Mouse (Mus musculus) gastrocnemius, adult 8-10 months (tissue): Measurements from ENCODE around the gene Rabgef1. TPM values are rescaled to one million over a fixed set of nuclear protein-coding genes. Genes with fewer than 3 reads are reported as not detected.
A peak's percentile ranks its signal among the peaks of the same experiment; 100 is the strongest.

ENCODE experiments used
- DNase-seq, 2 experiments: peaks; one replicate each; pipeline ENCODE4 v3.0.0; 2022; ENCODE audit warnings: low spot score in 2 of 2
- total RNA-seq, 4 experiments: library from RNA; stranded (reverse); gene quantifications; 2 replicates each; pipeline ENCODE4 v1.2.4; 2022

Rabgef1 gene
- total RNA-seq, 4 experiments from 2014 or later, result 94.6 to 134 (median 116) TPM

DNA sequence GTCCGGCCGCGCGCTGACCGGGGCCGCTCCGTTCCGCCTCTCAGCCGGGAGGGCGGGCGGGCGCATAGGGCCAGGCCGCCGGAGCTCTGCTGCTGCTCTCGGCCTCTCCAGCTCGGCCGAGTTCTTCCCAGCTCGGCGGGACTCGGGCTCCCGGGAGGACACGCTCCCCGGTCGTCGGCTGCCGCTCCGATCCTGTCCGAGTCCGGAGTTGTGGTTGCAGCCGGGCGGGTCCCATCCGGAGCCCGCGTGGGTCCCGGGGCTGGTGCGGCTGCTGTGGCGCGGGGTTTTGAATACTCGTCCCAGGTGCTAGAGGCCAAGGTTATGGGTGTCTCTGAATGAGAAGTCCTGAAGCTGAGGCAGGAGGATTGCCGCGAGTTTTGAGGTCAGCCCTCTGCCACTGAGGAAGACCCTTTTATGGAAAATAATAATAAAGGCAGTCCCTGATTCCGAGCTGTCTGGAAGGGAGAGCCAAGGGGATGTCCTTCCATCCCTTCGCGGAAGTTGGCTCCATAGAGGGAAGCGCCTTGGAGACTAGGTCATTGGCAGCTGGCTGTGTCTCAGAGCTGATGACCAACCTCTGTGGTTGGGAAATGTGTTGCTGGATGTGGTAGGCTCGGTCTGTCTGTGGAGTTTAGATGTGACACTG lies 481 bp downstream of the Rabgef1 start:
- peak; percentile 42 to 57 for DNase-seq

DNA sequence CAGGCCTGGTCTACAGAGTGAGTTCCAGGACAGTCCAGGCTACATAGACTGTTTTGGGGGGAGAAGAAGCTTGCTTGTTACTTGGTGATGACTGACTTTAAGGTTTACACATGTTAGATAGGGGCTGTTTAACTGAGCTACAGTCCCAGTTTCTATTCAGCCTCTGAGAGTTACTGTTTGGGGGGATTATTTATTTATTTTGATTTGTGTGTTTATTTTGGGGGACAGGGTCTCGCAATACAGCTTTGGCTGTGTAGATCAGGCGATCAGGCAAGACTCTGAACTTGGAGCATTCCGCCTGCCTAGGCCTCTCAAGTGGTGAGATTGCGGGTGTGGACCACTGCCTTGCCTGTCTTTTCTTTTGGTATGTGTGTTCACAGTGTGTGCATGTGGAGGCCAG lies 1.4 kb downstream of the Rabgef1 start:
- DNase-seq, result no peak

DNA sequence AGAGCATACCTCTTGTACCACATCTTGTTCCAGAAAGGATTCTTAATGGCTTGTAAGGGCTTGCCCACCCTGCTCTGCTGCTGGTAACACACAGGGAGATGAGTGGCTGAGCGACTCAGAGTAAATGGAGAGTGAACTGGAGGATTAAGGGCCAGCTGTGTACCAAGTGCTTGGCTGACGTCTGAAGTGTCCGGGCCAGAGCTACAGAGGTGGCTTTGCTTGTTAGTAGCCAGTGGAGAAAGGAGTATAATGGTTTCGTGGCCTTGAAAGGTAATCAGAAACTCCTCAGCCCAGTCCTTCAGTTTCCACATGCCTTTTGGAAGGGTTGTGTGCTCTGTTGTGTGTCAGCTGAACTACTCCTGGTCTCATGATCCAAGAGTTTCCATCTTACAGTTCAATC lies 6.3 kb downstream of the Rabgef1 start:
- DNase-seq, result no peak

DNA sequence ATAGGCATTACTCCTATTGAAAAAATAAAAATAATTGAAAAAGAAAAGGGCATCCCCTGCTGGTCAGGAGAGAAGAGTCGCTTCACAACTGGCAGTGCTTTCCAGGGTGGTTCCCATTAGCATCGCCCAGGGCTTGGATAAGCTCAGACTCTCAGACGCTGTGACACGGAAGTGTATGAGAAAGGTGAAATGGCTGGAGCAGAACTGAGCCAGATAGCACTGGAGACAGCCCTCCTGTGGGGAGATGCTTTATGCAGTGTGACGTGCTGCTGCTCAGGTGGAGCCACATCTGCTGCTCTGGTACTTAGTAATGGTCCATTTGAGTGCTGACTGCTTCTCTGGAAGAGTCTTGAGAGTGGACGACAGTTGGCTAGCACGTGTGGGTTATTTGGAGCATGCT lies 8.8 kb downstream of the Rabgef1 start:
- no peak for DNase-seq

DNA sequence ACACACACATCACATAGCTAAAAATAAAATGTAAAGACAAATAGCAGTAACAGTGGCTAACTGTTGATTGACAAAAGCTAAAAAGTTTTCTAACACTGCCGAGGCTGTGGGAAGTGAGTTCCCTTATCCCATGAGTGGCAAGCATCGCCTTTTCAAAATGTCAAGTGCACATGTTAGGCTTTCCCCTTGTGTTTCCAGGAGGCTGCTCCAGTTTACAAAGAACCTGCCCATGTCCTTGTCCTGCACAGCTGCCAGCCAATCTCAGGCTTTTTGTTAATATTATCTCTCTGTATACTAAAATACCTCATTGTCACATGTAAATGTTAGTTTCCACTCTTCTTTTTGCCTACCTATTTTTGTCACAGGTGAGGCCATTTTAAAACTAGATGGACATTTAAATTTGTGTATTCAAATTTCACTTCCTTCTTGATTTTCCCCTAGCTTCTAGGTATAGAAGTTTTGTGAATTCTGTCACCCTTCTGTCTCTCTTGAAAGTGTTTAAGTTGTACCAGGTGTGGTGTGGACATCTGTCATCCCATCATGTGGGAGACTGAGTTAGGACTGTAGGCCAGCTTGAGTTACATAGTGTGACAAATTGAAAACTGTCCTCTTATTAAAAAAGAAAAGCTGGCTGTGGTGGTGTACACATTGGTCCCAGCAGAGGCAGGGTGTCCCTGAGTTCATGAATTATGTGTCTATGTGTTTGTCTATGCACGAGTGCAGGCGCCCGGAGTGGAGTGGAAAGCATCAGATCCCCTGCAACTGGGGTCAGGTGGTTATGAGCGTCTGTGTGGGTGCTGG lies 10.3 kb downstream of the Rabgef1 start:
- no peak for DNase-seq

DNA sequence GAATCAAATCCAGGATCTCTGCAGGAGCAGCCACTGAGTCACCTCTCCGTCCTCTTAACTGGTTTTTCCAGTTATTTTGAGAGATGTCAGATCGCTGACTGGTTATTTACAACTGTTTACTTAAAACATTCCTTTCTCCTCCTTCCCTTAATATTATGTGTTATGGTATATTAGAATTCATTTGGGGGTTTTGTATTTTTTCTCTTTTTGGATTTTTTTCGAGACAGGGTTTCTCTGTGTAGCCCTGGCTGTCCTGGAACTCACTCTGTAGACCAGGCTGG lies 10.9 kb downstream of the Rabgef1 start:
- no peak for DNase-seq

DNA sequence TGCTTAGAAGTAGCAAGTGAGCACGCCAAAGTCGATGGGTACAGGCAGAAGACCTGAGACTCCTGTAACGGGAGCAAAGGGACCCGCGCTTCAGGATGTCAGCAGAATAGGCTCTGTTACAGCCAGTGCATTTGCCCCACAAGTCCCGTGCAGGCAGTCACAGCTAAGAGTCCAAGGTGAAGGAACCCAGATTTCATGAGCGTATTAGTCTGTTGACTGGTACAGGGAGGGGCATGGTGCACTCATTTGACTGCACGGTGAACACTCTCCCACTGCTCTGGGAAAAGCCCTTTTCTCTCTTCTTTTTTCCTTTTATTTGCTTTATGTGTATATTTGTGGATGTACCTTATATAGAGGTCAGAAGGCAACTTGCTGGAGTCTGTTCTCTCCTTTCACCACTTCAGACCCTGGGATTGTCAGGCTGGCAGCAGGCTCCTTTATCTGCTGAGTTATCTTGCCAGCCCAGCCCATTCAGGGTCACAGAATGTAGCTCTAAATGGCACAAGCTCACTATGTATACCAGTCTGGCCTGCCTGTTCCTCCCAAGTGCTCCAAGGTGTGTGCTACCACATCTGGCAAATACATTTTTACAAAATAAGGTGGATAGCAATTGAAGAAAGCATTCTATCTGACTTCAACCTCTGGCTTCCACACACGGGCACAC lies 12.7 kb downstream of the Rabgef1 start:
- DNase-seq, result no peak

DNA sequence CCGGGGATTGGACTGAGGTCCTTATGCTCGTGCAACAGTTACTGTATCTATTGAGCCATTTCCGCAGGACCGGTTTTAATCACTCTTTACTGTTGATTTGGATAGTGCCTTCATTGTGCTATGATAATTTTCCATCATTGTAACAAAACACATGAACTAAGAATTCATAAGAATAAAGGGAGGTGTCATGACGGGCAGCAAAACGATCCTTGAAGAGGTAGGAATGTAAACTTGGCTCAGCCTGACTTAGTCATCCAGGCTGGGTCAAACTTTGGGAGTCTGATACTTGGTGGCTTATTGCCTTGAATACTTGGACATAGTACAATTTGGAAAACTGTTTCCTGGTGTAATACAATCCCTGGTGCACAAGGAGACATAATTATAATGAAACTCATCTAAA lies 13.7 kb downstream of the Rabgef1 start:
- no peak for DNase-seq

DNA sequence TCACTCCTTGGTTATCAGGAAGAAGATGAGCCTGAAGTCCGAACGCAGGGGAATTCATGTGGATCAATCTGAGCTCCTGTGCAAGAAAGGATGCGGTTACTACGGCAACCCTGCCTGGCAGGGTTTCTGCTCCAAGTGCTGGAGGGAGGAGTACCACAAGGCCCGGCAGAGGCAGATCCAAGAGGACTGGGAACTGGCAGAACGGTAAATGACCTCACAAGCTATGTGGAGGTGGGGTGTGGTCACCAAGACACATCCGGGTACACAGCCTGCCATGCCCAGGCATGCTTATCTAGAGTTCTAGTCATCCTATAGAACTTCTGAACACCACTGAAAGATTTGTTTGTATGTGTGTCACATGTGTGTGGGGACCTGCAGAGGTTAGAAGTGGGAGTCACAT lies 15.8 kb downstream of the Rabgef1 start:
- no peak for DNase-seq

DNA sequence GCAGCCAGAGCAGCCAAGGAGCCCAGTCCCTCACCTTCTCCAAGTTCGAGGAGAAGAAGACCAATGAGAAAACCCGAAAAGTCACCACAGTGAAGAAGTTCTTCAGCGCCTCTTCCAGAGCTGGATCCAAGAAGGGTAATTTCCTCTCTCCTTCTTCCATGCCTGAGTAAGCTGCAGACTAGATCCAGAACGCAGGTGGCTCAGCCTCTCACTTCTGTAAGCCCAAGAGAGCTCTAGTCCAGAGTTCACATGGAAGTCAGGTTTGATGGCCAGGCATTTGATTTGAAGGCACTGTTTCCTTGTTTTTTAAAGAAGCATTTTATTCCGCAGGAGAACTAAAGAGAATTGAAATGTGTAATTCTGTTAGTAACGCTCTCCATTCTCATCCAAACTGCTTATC lies 19.3 kb downstream of the Rabgef1 start:
- no peak for DNase-seq

DNA sequence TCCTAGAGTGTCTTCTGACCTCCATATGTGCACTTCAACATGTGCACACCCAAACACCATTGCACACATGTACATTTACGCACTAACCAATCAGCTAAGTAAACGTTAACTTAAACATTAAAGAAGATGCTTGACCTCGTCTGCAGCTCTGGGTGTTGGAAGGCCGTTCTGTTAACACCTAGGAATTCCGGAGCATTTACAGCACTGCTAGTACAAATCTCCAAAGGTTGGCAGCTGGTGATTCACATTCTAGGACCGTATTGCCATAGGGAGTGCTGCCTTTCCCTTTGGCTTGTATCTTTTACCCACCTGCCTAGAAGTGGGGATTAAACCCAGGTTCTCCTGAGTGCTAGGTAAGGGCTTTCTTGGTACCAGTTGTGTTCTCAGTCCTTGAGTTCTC lies 20.3 kb downstream of the Rabgef1 start:
- DNase-seq, result no peak

DNA sequence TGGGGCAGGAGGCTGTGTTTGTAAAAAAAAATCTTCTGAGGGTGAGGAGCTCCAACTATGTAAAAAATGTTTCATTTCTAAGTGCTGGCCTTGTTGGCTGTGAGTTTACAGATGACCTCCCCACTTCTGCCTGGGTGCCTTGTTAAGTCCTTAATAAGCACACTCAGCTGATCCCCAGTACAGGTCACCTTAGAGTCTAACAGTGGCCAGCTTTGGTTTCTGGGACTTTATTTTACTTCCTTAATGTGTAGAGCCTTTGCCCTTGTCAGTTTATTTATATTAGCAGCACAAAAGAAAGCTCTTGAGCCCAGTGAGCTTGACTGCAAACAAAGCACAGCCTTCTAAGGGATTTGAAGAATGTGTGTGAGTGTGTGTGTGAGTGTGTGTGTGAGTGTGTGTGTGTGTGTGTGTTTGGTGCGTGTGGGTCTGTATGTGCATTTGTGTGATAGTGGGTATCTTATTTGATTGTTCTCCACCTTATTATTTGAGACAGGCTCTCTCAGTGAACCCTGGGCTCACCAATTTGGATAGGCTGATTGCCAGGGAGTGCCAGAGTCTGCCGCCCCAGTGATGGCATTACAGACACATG lies 20.9 kb downstream of the Rabgef1 start:
- DNase-seq, result no peak

DNA sequence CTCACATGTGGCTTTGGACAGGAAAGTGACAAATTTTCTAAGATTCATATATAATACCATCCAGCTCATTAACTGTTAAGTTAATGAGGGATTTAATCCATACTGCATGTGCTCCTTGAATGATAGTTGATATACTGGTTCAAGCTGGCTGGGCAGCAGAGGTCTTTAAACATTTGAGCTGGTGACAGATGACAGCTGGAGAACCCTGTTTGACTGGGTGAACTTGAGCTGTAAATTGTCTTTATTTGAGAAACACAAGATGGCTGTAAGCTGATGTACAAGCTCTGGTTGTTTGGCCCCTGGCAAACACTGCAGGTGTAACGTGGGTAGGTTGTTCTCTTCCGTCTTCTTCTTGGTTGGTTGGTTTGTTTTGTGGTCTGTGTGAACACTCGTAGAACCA lies 22.2 kb downstream of the Rabgef1 start:
- no peak for DNase-seq

DNA sequence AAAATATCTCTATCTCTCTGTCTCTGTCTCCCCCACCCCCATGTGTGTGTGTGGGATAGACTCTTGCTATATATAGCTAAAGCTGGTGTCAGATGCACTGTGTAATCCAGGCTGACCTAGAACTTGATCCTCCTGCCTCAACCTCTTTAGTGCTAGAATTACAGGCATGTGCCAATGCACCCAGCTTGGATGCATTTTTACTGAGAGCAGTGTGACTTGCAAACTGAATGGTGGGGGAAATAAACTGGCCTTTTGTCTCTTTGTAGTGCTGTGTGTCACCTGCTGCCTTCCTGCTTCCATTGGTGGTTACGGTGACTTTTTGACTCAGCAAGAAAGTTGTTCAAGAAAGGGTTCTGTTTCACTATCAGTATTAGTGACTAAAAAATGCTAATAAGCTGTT lies 24.7 kb downstream of the Rabgef1 start:
- peak in 1 of 2 experiments; percentile 44 for DNase-seq

DNA sequence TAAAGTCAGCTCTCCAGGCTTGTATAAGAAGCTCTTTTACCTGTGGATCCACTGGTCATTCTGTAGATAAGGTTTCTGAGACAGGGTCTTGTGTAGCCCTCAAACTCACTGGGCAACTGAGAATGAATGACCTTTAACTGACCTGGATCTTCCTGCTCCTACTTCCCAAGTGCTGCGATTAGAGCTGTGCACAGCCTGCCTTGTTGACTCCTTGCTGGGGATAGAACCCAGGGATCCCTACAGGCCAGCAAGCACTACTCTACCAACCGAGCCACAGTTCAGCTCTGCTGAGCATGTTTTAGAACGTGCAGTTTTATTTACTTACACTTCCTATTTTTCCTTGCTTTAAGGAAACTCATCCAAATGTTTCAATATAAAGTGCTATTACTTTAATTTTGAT lies 25.9 kb downstream of the Rabgef1 start:
- DNase-seq, result no peak

DNA sequence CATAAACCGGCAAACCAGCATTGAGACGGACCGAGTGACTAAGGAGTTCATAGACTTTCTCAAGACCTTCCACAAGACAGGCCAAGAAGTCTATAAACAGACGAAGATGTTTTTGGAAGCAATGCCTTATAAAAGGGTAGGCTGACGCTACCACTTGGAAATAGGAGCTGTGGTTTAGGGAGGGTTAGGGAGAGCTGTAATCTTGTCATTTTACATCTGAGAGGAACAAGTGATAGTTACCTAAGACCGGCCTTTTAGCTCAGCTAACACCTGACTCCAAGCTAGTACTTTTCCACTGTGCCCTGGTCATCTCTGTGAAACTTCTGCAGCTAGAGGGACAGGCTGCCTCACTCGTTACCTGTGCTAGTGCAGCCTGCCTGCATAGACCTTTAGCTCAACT lies 26.4 kb downstream of the Rabgef1 start:
- peak; percentile 30 to 35 for DNase-seq

DNA sequence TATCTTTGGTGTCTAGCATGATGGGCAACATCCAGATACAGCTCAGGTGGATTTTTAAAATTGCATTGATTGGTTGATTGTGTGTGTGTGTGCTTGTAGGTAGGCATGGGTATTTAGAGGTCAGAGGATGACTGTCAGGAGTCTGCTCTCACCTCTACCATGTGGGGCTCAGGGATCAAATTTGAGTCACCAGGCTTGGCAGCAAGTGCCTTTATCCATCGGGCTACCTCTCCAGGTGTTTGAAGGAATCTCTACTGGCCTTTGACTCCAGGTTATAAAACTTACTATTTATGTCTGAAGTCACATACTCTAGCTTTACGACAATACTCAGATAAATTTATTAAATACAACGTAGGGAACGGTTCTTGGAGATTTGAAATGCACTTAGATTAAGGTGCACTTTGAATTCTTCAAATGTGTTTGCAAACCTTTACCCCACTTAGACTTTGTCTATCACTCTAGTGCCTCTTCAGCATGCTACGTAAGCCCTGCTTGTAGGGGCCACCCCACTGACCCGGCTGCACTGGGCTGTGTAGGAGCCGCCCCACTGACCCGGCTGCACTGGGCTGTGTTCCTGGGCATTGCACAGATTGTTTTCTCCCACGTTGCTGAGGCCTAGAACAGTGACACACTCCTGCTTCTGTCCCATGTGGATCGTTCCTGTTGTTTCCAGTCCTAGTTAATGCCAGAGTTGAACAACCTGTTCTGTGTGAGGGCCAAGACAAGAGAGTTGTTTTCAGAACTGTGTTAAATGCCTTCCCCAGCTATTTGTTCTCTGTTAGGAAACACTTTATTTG lies 28.8 kb downstream of the Rabgef1 start:
- no peak for DNase-seq

DNA sequence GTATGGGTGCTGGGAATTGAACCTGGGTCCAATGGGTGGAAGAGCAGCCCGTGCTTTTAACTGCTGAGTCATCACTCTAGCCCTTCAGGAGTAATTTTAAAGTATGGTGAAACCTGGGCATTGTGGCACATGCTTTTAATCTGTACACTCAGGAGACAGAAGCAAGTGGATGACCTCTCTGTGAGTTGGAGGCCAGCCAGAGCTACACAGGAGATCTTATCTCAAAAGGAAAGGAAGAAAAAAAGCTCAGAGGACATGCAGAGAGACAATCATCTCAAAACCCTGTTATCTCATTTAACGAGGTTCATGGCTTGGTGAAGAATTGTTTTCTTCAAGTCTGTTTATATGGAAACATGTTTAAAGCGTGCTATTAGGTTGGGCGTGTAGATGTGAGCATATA lies 32.4 kb downstream of the Rabgef1 start:
- no peak for DNase-seq

DNA sequence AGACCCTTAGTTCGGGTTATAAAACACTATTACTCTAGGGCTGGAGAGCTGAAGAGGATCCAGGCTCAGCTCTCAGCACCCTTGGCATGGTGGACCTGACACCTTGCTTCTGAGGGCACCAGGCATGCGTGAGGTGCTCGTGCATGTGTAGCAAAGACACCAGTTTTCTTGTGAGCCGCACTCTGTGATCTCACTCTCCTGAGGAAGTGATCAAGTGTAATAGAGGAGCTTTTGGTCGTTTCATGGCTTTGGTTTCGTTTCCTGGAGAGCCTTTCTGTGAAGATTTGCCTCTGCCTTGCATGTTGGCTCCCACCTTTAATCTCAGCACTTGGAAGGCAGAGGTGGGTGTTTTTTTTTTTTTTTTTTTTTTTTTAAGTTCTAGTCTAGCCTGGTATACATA lies 33.0 kb downstream of the Rabgef1 start:
- DNase-seq, result no peak

DNA sequence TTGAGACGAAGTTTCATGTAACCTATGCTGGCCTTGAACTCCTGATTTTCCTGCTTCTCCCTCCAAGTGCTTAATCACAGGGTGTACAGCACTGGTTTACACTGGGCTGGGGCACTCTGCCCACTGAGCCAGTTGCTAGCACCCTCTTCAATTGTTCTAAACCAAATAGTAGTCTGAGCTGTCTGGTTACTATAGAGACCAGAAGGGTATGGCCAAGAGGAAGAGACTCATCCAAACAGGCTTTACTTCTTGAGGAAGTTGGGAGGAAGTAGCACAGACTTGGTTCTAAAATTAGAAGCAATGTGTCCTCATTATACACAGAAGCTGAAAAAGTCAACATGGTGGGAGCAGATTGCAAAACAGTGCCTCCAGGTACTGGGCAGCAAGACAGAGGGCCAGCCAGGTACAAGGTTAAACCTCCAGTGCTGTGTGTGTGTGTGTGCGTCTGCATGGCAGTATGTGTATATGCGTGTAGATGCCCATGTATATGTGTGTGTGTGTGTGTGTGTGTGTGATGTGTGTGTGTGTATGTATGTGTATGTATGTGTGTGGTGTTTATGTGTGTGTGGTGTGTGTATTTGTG lies 33.9 kb downstream of the Rabgef1 start:
- no peak for DNase-seq

DNA sequence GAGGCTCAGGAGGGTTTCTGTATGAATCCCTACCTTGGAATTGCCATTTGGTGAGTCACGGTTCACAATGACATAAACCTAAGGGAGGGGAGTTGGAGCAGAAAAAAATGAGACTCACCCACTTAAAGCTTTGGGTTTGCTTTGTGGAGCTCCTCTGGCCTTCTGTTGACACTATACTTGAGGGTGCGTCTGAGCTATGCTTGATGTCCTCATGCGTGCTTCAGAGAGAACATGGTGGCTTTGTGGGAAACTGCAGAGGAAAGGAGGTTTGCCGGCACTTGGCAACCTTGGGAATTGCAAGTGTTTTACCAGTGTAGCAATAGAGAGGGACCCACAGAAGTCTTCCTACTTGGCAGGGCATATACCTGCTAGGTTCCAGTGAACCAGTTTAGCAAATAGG lies 35.7 kb downstream of the Rabgef1 start:
- no peak for DNase-seq
